Mouse (Mus musculus) cerebellum, postnatal 14 days (tissue): ENCODE measurements around the gene Pik3cd.
A peak's percentile ranks its signal among the peaks of the same experiment; 100 is the strongest.

Experiments
- DNase-seq, 2 experiments: peaks; one replicate each; pipeline ENCODE4 v3.0.0; 2021; ENCODE audit warnings: mixed read lengths in 2 of 2

Pik3cd gene

GRCm38 (mm10) chr4:149604518-149604917 lies 97.9 kb downstream of the Pik3cd start:
- peak in 1 of 2 experiments; percentile 40 for DNase-seq

- no peak for DNase-seq
Measured at GRCm38 (mm10) chr4:149603860-149604259, 98.5 kb downstream of the Pik3cd start.

- DNase-seq: no peak
Measured at GRCm38 (mm10) chr4:149602236-149602635, 100.1 kb downstream of the Pik3cd start.

GRCm38 (mm10) chr4:149601484-149601883 lies 100.9 kb downstream of the Pik3cd start:
- DNase-seq: no peak

GRCm38 (mm10) chr4:149600130-149600529 lies 102.2 kb downstream of the Pik3cd start:
- DNase-seq: no peak

GRCm38 (mm10) chr4:149599549-149599948 lies 102.8 kb downstream of the Pik3cd start:
- no peak for DNase-seq
